Mouse (Mus musculus) cortical plate, adult 2 months (tissue): ENCODE results near the gene Arhgef7. TPM values are rescaled to one million over a fixed set of nuclear protein-coding genes. Genes with fewer than 3 reads are reported as not detected.

Experiments used
- H3K27ac ChIP-seq: fragments of 200-500 bp; 2 replicates; pipeline ENCODE4 v1.5.1; 2012; ENCODE audit warnings: low read length, control low read depth, inconsistent platforms; ENCODE audit not compliant: insufficient read depth
- H3K4me1 ChIP-seq: fragments of 200-500 bp; 2 replicates; pipeline ENCODE4 v1.6.1; 2011; ENCODE audit warnings: low read length; ENCODE audit not compliant: control insufficient read depth, insufficient read depth
- H3K4me3 ChIP-seq: fragments of 200-500 bp; 2 replicates; pipeline ENCODE4 v1.5.1; 2011; ENCODE audit warnings: mild to moderate bottlenecking, low read length, control low read depth; ENCODE audit not compliant: insufficient read depth
- CTCF ChIP-seq: fragments of 200-500 bp; IDR thresholded peaks from 2 replicates; pipeline ENCODE4 v1.5.1; 2011; ENCODE audit warnings: mild to moderate bottlenecking, control low read depth, low read length; ENCODE audit not compliant: insufficient read depth; ENCODE audit errors: extremely low read depth
- POLR2A ChIP-seq: fragments of 200-500 bp; IDR thresholded peaks from 2 replicates; pipeline ENCODE4 v1.6.1; 2011; ENCODE audit warnings: mild to moderate bottlenecking, low read length, control low read depth; ENCODE audit not compliant: insufficient read depth; ENCODE audit errors: extremely low read depth
- polyA plus RNA-seq: library from polyadenylated mRNA; depleted of rRNA; stranded (reverse); fragments of >200 nt; gene quantifications from 2 replicates; pipeline ENCODE4 v1.2.3, GENCODE M21; 2012

Gene Arhgef7
- polyA plus RNA-seq, 1 experiment, result 71.1 TPM

- peak overlapping the region; percentile 24; the same call in 1 of the 2 replicates for H3K27ac ChIP-seq
- TF ChIP-seq POLR2A (no peak), CTCF (no peak)
These were observed 48.4 kb downstream of the Arhgef7 start for GRCm38 (mm10) chr8:11775889-11776288.

GRCm38 (mm10) chr8:11776451-11777180, 49.1 kb downstream of the Arhgef7 start:
- no peak overlapping the region for H3K4me3 ChIP-seq
- H3K4me1 ChIP-seq, result peaks cover 42% of the 10 kb centered on the region
- H3K27ac ChIP-seq, result no peak overlapping the region
- no peak for TF ChIP-seq CTCF
- no peak for TF ChIP-seq POLR2A

More at GRCm38 (mm10) chr8:11775889-11776288, 48.4 kb downstream of the Arhgef7 start:
- Histone ChIP-seq H3K4me3 (no peak overlapping the region), H3K4me1 (peaks cover 43% of the 10 kb centered on the region)

GRCm38 (mm10) chr8:11777201-11777600, 49.7 kb downstream of the Arhgef7 start:
- no peak for TF ChIP-seq CTCF
- TF ChIP-seq POLR2A, result no peak
- Histone ChIP-seq H3K4me3 (no peak overlapping the region), H3K27ac (no peak overlapping the region), H3K4me1 (peaks cover 42% of the 10 kb centered on the region)

- Histone ChIP-seq H3K4me1 (peaks cover 49% of the 10 kb centered on the region), H3K27ac (no peak overlapping the region), H3K4me3 (no peak overlapping the region)
- TF ChIP-seq POLR2A (no peak), CTCF (no peak)
These were observed 51.3 kb downstream of the Arhgef7 start for GRCm38 (mm10) chr8:11778646-11779433.

GRCm38 (mm10) chr8:11779844-11780634, 52.5 kb downstream of the Arhgef7 start:
- no peak for TF ChIP-seq POLR2A
- no peak for TF ChIP-seq CTCF
- Histone ChIP-seq H3K4me3 (0 out of 2 replicates have a peak overlapping the region, but pooled peaks have one; percentile 7), H3K27ac (no peak overlapping the region), H3K4me1 (peaks cover 48% of the 10 kb centered on the region)

- Histone ChIP-seq H3K27ac (no peak overlapping the region), H3K4me1 (peaks cover 42% of the 10 kb centered on the region), H3K4me3 (0 out of 2 replicates have a peak overlapping the region, but pooled peaks have one; percentile 7)
- TF ChIP-seq POLR2A (no peak), CTCF (no peak)
These were observed 53.1 kb downstream of the Arhgef7 start for GRCm38 (mm10) chr8:11780641-11781040.

GRCm38 (mm10) chr8:11782607-11783006, 55.1 kb downstream of the Arhgef7 start:
- Histone ChIP-seq H3K4me3 (no peak overlapping the region), H3K4me1 (peaks cover 29% of the 10 kb centered on the region), H3K27ac (no peak overlapping the region)
- no peak for TF ChIP-seq POLR2A
- no peak for TF ChIP-seq CTCF

- no peak for TF ChIP-seq CTCF
- H3K4me3 ChIP-seq, result no peak overlapping the region
- no peak overlapping the region for H3K27ac ChIP-seq
- H3K4me1 ChIP-seq, result peaks cover 20% of the 10 kb centered on the region
These were observed 56.5 kb downstream of the Arhgef7 start for GRCm38 (mm10) chr8:11783861-11784594.

- no peak overlapping the region for H3K4me3 ChIP-seq
- no peak overlapping the region for H3K27ac ChIP-seq
- TF ChIP-seq CTCF (no peak), POLR2A (no peak)
- H3K4me1 ChIP-seq, result peaks cover 21% of the 10 kb centered on the region
These were observed 57.6 kb downstream of the Arhgef7 start for GRCm38 (mm10) chr8:11785121-11785520.
